ENCODE assay signal across 8 mouse cellular contexts in the genomic region with DNA sequence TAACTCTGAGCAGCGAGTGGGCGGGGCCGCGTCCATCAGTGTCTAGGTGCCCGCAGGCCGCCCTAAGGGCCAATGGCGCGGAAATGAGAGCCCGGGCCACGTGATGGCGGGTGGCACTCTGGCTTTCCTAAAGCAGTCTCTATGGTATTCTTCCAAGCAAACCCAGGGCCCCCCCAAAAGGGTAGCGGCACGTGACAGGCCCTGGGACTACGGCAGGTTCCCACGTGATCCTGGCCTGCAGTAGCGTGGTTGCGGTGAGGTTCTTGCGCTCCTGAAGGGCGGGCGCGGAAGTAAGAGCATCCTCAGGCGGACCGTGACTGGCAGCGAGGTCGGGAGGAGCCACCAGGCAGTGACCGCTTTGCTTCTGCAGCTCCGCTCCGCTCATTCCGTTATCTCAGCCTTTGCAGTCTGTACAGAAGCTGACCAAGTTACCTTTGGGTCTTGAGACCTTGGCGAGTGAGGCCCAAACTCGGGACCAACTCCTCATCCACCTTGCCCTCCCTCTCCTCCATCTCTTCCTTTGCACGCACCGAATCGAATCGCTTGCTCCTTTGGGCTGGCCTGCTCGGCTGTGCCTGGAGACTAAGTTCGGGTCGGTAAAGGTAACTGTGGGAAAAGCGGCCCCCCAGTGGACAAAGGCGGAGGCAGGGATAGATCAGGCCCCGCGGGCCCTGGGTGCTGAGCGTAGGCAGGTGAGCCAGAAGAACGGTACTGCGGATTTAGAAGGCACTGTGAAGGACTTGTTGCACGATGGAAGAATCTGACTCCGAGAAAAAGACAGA. TPM values are rescaled to one million over a fixed set of nuclear protein-coding genes. Genes with fewer than 3 reads are reported as not detected.
DNase-seq lines count a peak whose midpoint lies in the region; ATAC-seq lines count a peak whose summit lies in the region.

TSS of gene Rragb (plus strand) at position 248 of the 782 bp plus-strand sequence.

- H3K9ac ChIP-seq in intestine, embryonic 14.5 days (ENCODE audit: low read length), result peak within 1 kb of the TSS; percentile 22; the same call in 1 of the 2 replicates

- H3K4me1 ChIP-seq in intestine, embryonic 14.5 days (replicated peaks; ENCODE audit: control insufficient read depth, insufficient read depth, low read length), result no peaks in the 10 kb centered on the region

- H3K9me3 ChIP-seq in intestine, embryonic 14.5 days (ENCODE audit: control insufficient read depth, low read length), result no peaks in the 10 kb centered on the region

- peak within 1 kb of the TSS; percentile 56 for H3K4me2 ChIP-seq in intestine, embryonic 14.5 days (ENCODE audit: low read length)

- peak within 1 kb of the TSS; percentile 42 for H3K4me3 ChIP-seq in intestine, embryonic 14.5 days (ENCODE audit: low read depth, low read length)

- no peak within 1 kb of the TSS for H3K27ac ChIP-seq in intestine, embryonic 14.5 days (ENCODE audit: low read depth)

- 17% methylated on average over 47 of the region's 47 CpGs for WGBS in intestine, embryonic 14.5 days

- intact Hi-C loops in gastrocnemius, postnatal 14 days (cut with DNase I; ENCODE audit: low total_unique reads), result no loop called here
- intact Hi-C loops in left cerebral cortex, postnatal 10 days (cut with DNase I), result loop anchor here (2.0 to 10.0 kb wide), 2 partner anchors 133 to 215 kb away; partner anchors contain the start of gene Usp51

- H3K36me3 ChIP-seq in intestine, embryonic 14.5 days (ENCODE audit: control insufficient read depth, insufficient read depth, low read length), result no peaks in the 10 kb centered on the region

- ATAC-seq in intestine, embryonic 14.5 days (replicated peaks; ENCODE audit: low FRiP score, low TSS enrichment, low read depth), result peak; percentile 97
- peak; percentile 96 for ATAC-seq in megakaryocyte progenitor cell, adult 5-6 weeks (replicated peaks; ENCODE audit: poor library complexity)

- DNase-seq in adrenal gland, adult 18-20 months (ENCODE audit: low spot score in 2 of 2), result peak; percentile 40 to 56
- peak; percentile 85 for DNase-seq in embryo, embryonic 10.5 days (ENCODE audit: low spot score)
- DNase-seq in gastrocnemius, postnatal 14 days, result peak; percentile 38
- DNase-seq in intestine, embryonic 14.5 days (ENCODE audit: low spot score), result peak; percentile 79
- peak; percentile 80 to 82 for DNase-seq in left cerebral cortex, postnatal 10 days (ENCODE audit: extremely low spot score in 1 of 2, low spot score in 2 of 2)
- DNase-seq in right cerebral cortex, postnatal 10 days (ENCODE audit: low spot score in 2 of 2), result peak; percentile 89 to 93
- peak; percentile 67 for DNase-seq in urinary bladder, postnatal 14 days (ENCODE audit: low spot score)

- peaks cover 6% of the 10 kb centered on the region; the same call in 1 of the 2 replicates for H3K27me3 ChIP-seq in intestine, embryonic 14.5 days (replicated peaks; ENCODE audit: control insufficient read depth, insufficient read depth, low read length)

RNA-seq across cellular contexts. Expression of gene Rragb, which starts in this region (rescaled TPM):
- total RNA-seq in adrenal gland, adult 18-20 months (2021), result 10 to 100 TPM; 10.0 to 10.7 TPM
- total RNA-seq in gastrocnemius, postnatal 14 days (2021), result 1 to 10 TPM; 1.5 to 2.1 TPM
- polyA plus RNA-seq in intestine, embryonic 14.5 days (2014; fragmentation: Nextera tagmentation; extraction: Ambion mirVana), result 2.7 and 2.8 TPM in 2 replicates
- total RNA-seq in left cerebral cortex, postnatal 10 days (2021), result 10 to 100 TPM; 82.2 to 94.0 TPM
- total RNA-seq in megakaryocyte progenitor cell, adult 5-6 weeks (2015), result 4.6 and 7.0 TPM in 2 replicates
- 6.9 and 9.4 TPM in 2 replicates for total RNA-seq in megakaryocyte progenitor cell, adult 5-6 weeks (2017)

Comparison
In these comparisons a context has a peak if more than half of its experiments do, and no peak if none do; other contexts are left out.
1. RNA of gene Rragb (total RNA-seq): 82.2 to 94.0 TPM in left cerebral cortex, postnatal 10 days; 10.0 to 10.7 TPM in adrenal gland, adult 18-20 months, 4.6 to 9.4 TPM in megakaryocyte progenitor cell, adult 5-6 weeks and 1.5 to 2.1 TPM in gastrocnemius, postnatal 14 days; every median in the first group is over 4 times any median in the second.
2. DNase-seq: peak in every context shown above with its lines; median percentile 91 in right cerebral cortex, postnatal 10 days; 85 in embryo, embryonic 10.5 days; 81 in left cerebral cortex, postnatal 10 days; 79 in intestine, embryonic 14.5 days; 67 in urinary bladder, postnatal 14 days; 48 in adrenal gland, adult 18-20 months; 38 in gastrocnemius, postnatal 14 days.